ENCODE assay signal across 8 mouse cellular contexts in the genomic region with DNA sequence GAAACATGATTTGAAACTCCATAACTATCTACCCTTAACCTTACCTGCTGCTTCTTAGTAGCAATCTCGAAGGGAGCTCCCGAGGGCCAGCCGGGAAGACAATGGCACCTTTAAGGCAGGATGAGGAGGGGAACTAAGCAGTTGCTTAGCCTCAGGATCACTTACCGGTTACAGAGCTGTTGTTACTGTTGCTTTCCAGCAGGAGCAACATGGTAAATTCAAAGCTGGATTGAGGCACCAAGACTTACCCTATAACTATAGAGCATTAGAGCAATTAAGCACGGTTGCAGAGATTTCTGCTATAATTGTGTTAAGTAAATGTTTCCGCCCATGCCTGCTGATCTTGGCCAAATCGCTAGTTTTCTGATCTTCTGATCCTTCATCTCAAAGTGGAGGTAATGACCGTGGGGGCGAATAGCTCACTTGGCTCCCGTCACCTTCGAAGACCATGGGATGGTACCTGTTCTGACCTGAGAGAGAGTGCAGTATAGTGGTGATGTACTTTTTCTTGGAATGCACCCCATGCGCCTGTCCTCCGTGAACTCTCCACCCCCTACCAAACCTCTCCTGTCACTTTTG. TPM values are rescaled to one million over a fixed set of nuclear protein-coding genes. Genes with fewer than 3 reads are reported as not detected.
DNase-seq lines count a peak whose midpoint lies in the region; ATAC-seq and TF ChIP-seq lines count a peak whose summit lies in the region.

No protein-coding gene starts in this region.

- H3K9ac ChIP-seq in CH12.LX (ENCODE audit: insufficient read depth, low read depth): no peak overlapping the region
- peak overlapping the region; percentile 28; the same call in 1 of the 2 replicates for H3K9ac ChIP-seq in heart, postnatal 0 days (replicated peaks; ENCODE audit: low read depth, low read length)
- H3K9ac ChIP-seq in liver, postnatal 0 days (replicated peaks): peak overlapping the region; percentile 75

- dilution Hi-C loops in CH12.LX (cut with MboI; ENCODE audit: extremely low pct_ligation_motif_present, extremely low pct_unique_long_range_greater_than_20kb, low sequenced_read_pairs): no loop called here

- no peak for TF ChIP-seq CTCF in cerebellum, adult 2 months (IDR thresholded peaks at IDR 0.05; ENCODE audit: borderline replicate concordance, insufficient read depth, low read depth, low read length)
- TF ChIP-seq CTCF in CH12.LX (conservative IDR thresholded peaks at IDR 0.05 in 1 of 2, IDR thresholded peaks at IDR 0.05 in 1 of 2; ENCODE audit: low read depth in 2 of 2, low read length in 2 of 2): no peak
- no peak for TF ChIP-seq CTCF in heart, postnatal 0 days (IDR thresholded peaks at IDR 0.05; ENCODE audit: low read depth)
- no peak for TF ChIP-seq CTCF in liver, postnatal 0 days (IDR thresholded peaks at IDR 0.05; ENCODE audit: low read depth)

- no peaks in the 10 kb centered on the region for H3K36me3 ChIP-seq in CH12.LX (replicated peaks in 1 of 2; ENCODE audit: control insufficient read depth in 1 of 2, insufficient read depth in 1 of 2, low read length in 1 of 2)
- H3K36me3 ChIP-seq in heart, postnatal 0 days (replicated peaks; ENCODE audit: control insufficient read depth, insufficient read depth, low read length): no peaks in the 10 kb centered on the region
- H3K36me3 ChIP-seq in liver, postnatal 0 days (replicated peaks; ENCODE audit: insufficient read depth, low read length): peaks cover 3% of the 10 kb centered on the region; the same call in 1 of the 2 replicates

- DNase-seq in cerebellum, adult 2 months: no peak
- no peak for DNase-seq in CH12.LX (ENCODE audit: extremely low read depth)
- DNase-seq in heart, postnatal 0 days (ENCODE audit: low spot score): no peak
- no peak for DNase-seq in liver, postnatal 0 days
- DNase-seq in ovary, postnatal 14 days (ENCODE audit: low spot score): no peak
- no peak for DNase-seq in ovary, postnatal 10 days (ENCODE audit: low spot score)
- DNase-seq in adrenal gland, adult 2 months: no peak

- no peak for TF ChIP-seq EP300 in CH12.LX (IDR thresholded peaks at IDR 0.05; ENCODE audit: low read length)
- no peak for TF ChIP-seq EP300 in heart, postnatal 0 days (IDR thresholded peaks at IDR 0.05; ENCODE audit: low read depth)
- TF ChIP-seq EP300 in liver, postnatal 0 days (IDR thresholded peaks at IDR 0.05; ENCODE audit: low read depth): no peak

- no peaks in the 10 kb centered on the region for H3K9me3 ChIP-seq in CH12.LX (replicated peaks; ENCODE audit: low read length)
- H3K9me3 ChIP-seq in heart, postnatal 0 days (replicated peaks; ENCODE audit: control insufficient read depth, low read length): no peaks in the 10 kb centered on the region
- no peaks in the 10 kb centered on the region for H3K9me3 ChIP-seq in liver, postnatal 0 days (ENCODE audit: low read length)

- no peaks in the 10 kb centered on the region for H3K79me2 ChIP-seq in CH12.LX (replicated peaks; ENCODE audit: control insufficient read depth, extremely low read depth, insufficient read depth, poor library complexity, severe bottlenecking)

- TF ChIP-seq POLR2A in cerebellum, adult 2 months (IDR thresholded peaks at IDR 0.05; ENCODE audit: borderline replicate concordance, insufficient read depth, low read length): no peak
- TF ChIP-seq POLR2A in CH12.LX (IDR thresholded peaks at IDR 0.05; ENCODE audit: low read depth, low read length): no peak

- peak overlapping the region; percentile 51; the same call in 1 of the 2 replicates for H3K4me2 ChIP-seq in CH12.LX (ENCODE audit: insufficient read depth, low read depth, poor library complexity, severe bottlenecking)
- peak overlapping the region; percentile 75 for H3K4me2 ChIP-seq in heart, postnatal 0 days (ENCODE audit: low read depth, low read length)
- H3K4me2 ChIP-seq in liver, postnatal 0 days (ENCODE audit: low read depth, low read length): peak overlapping the region; percentile 55

- TF ChIP-seq RAD21 in CH12.LX (IDR thresholded peaks at IDR 0.05; ENCODE audit: low read depth, low read length): no peak

- H3K27me3 ChIP-seq in cerebellum, adult 2 months (ENCODE audit: control insufficient read depth, insufficient read depth, low read length): no peaks in the 10 kb centered on the region
- H3K27me3 ChIP-seq in CH12.LX (replicated peaks): no peaks in the 10 kb centered on the region
- peaks cover 14% of the 10 kb centered on the region; the same call in 1 of the 2 replicates for H3K27me3 ChIP-seq in heart, postnatal 0 days (ENCODE audit: control insufficient read depth, insufficient read depth, low read length)
- H3K27me3 ChIP-seq in liver, postnatal 0 days (ENCODE audit: insufficient read depth, low read length): peaks cover 23% of the 10 kb centered on the region

- in situ Hi-C loops in CH12.LX (cut with MboI; ENCODE audit: low pct_ligation_motif_present, low pct_unique_long_range_greater_than_20kb, low sequenced_read_pairs): loop anchor here (5.0 to 10.0 kb wide), 2 partner anchors 37 to 55 kb away; no protein-coding TSS in a partner anchor

- peaks cover 7% of the 10 kb centered on the region for H3K4me1 ChIP-seq in cerebellum, adult 2 months (ENCODE audit: control insufficient read depth, insufficient read depth, low read length)
- peaks cover 0 to 10% of the 10 kb centered on the region in 2 experiments; a peak in 2 of 4 replicates for H3K4me1 ChIP-seq in CH12.LX (ENCODE audit: control insufficient read depth in 1 of 2, insufficient read depth in 2 of 2)
- peaks cover 8% of the 10 kb centered on the region for H3K4me1 ChIP-seq in heart, postnatal 0 days (ENCODE audit: control insufficient read depth, insufficient read depth)
- H3K4me1 ChIP-seq in liver, postnatal 0 days (ENCODE audit: insufficient read depth): no peaks in the 10 kb centered on the region; the same call in 1 of the 2 replicates

- peak overlapping the region; percentile 81 for H3K4me3 ChIP-seq in cerebellum, adult 2 months (replicated peaks; ENCODE audit: insufficient read depth, low read depth, low read length)
- no peak overlapping the region for H3K4me3 ChIP-seq in CH12.LX (replicated peaks in 1 of 3; ENCODE audit: low read depth in 2 of 3, low read length in 2 of 3, poor library complexity in 1 of 3)
- peak overlapping the region; percentile 48 for H3K4me3 ChIP-seq in heart, postnatal 0 days (ENCODE audit: low read depth, low read length)
- peak overlapping the region; percentile 56 for H3K4me3 ChIP-seq in liver, postnatal 0 days (ENCODE audit: low read depth, low read length)

- H3K27ac ChIP-seq in cerebellum, adult 2 months (ENCODE audit: insufficient read depth, low read length): no peak overlapping the region
- no peak overlapping the region for H3K27ac ChIP-seq in CH12.LX (ENCODE audit: insufficient read depth, low read depth)
- H3K27ac ChIP-seq in heart, postnatal 0 days (ENCODE audit: low read depth): no peak overlapping the region
- no peak overlapping the region for H3K27ac ChIP-seq in liver, postnatal 0 days (ENCODE audit: low read depth)

- no peak for ATAC-seq in cerebellum, adult (ENCODE audit: insufficient number of reproducible peaks, low FRiP score, low TSS enrichment)
- no peak for ATAC-seq in heart, postnatal 0 days (ENCODE audit: insufficient read depth, low read depth)
- ATAC-seq in liver, postnatal 0 days: peak; percentile 30

- 39% methylated on average over 13 of the region's 13 CpGs for WGBS in cerebellum, adult 2 months
- WGBS in heart, postnatal 0 days: 24% methylated on average over 13 of the region's 13 CpGs
- WGBS in liver, postnatal 0 days (ENCODE audit: insufficient replicate concordance): 17% methylated on average over 13 of the region's 13 CpGs

TF ChIP-seq in CH12.LX, 34 proteins besides CTCF, POLR2A, EP300 and RAD21 (continues in another document):
- TF ChIP-seq MEF2A (IDR thresholded peaks at IDR 0.05; ENCODE audit: borderline replicate concordance, low read depth, low read length) (no peak), RCOR1 (conservative IDR thresholded peaks at IDR 0.05; ENCODE audit: low read depth, low read length) (no peak), PAX5 (IDR thresholded peaks at IDR 0.05; ENCODE audit: low read length) (no peak), UBTF (IDR thresholded peaks at IDR 0.05; ENCODE audit: low read depth, low read length) (no peak), ELF1 (IDR thresholded peaks at IDR 0.05; ENCODE audit: low read depth, low read length) (no peak), CHD2 (IDR thresholded peaks at IDR 0.05; ENCODE audit: low read length) (no peak), MXI1 (IDR thresholded peaks at IDR 0.05; ENCODE audit: low read depth, low read length) (no peak), E2F4 (IDR thresholded peaks at IDR 0.05; ENCODE audit: insufficient replicate concordance, low read depth, low read length) (no peak), ZC3H11A (IDR thresholded peaks at IDR 0.05; ENCODE audit: low read depth, low read length) (no peak), TBP (conservative IDR thresholded peaks at IDR 0.05; ENCODE audit: low read depth, low read length) (no peak), USF1 (IDR thresholded peaks at IDR 0.05; ENCODE audit: low read depth, low read length) (no peak), JUN (IDR thresholded peaks at IDR 0.05; ENCODE audit: insufficient read depth, low read depth, low read length) (no peak), BHLHE40 (IDR thresholded peaks at IDR 0.05; ENCODE audit: low read depth, low read length) (no peak), HCFC1 (IDR thresholded peaks at IDR 0.05; ENCODE audit: low read depth, low read length) (no peak)

RNA-seq across cellular contexts. Expression of a gene that starts 0.6 kb away (rescaled TPM):
- polyA plus RNA-seq in cerebellum, adult 2 months (2012; rRNA removed): 12.2 and 12.7 TPM in 2 replicates
- total RNA-seq in CH12.LX (2012; rRNA removed) (0.21 and 0.25 TPM in 2 replicates), CH12.LX (2014; rRNA removed) (0.15 TPM in 2 replicates)
- polyA plus RNA-seq in CH12.LX (2012; ENCODE audit: insufficient read length, low read depth): 0.26 TPM in 1 of 2 replicates, not detected in the other
- total RNA-seq in heart, postnatal 0 days (2014; rRNA removed; ENCODE audit: low replicate concordance): 0.89 and 1.8 TPM in 2 replicates
- polyA plus RNA-seq in heart, postnatal 0 days (2015; fragmentation: Nextera tagmentation; extraction: Ambion mirVana): 2.2 and 3.0 TPM in 2 replicates
- 15.8 and 22.9 TPM in 2 replicates for polyA plus RNA-seq in liver, postnatal 0 days (2015; fragmentation: Nextera tagmentation; extraction: Ambion mirVana)
- 1 to 10 TPM; 2.1 to 4.5 TPM for total RNA-seq in adrenal gland, adult 2 months (2021)
- 0.61 and 0.95 TPM in 2 replicates for polyA plus RNA-seq in adrenal gland, adult 2 months (2012; rRNA removed)

RNA-seq across cellular contexts. Expression of a gene that starts 9.7 kb away (rescaled TPM):
- polyA plus RNA-seq in cerebellum, adult 2 months (2012; rRNA removed): 3.8 and 3.9 TPM in 2 replicates
- total RNA-seq in CH12.LX (2012; rRNA removed) (7.5 and 8.4 TPM in 2 replicates), CH12.LX (2014; rRNA removed) (9.2 and 9.7 TPM in 2 replicates)
- 18.8 and 19.8 TPM in 2 replicates for polyA plus RNA-seq in CH12.LX (2012; ENCODE audit: insufficient read length, low read depth)
- total RNA-seq in heart, postnatal 0 days (2014; rRNA removed; ENCODE audit: low replicate concordance): 31.4 and 31.9 TPM in 2 replicates
- polyA plus RNA-seq in heart, postnatal 0 days (2015; fragmentation: Nextera tagmentation; extraction: Ambion mirVana): 17.4 and 22.1 TPM in 2 replicates
- 13.9 and 15.7 TPM in 2 replicates for polyA plus RNA-seq in liver, postnatal 0 days (2015; fragmentation: Nextera tagmentation; extraction: Ambion mirVana)
- total RNA-seq in adrenal gland, adult 2 months (2021): 10 to 100 TPM in 1 of 2 experiments, 1 to 10 TPM in 1; 9.7 to 13.2 TPM
- 1.2 and 1.5 TPM in 2 replicates for polyA plus RNA-seq in adrenal gland, adult 2 months (2012; rRNA removed)

Comparison
In these comparisons a context has a peak if more than half of its experiments do, and no peak if none do; other contexts are left out.
1. H3K4me3 ChIP-seq: peak in cerebellum, adult 2 months (single experiment), heart, postnatal 0 days (single experiment) and liver, postnatal 0 days (single experiment); none in CH12.LX (0 of 3).
2. Peak in every context shown above with its lines, with median percentiles within 50 percentile points of each other: H3K4me2 ChIP-seq.